Mouse (Mus musculus): ENCODE data around the gene Diexf. TPM values are rescaled to one million over a fixed set of nuclear protein-coding genes. Genes with fewer than 3 reads are reported as not detected.

Diexf gene
- polyA plus RNA-seq, 1 experiment = 406 TPM

DNA sequence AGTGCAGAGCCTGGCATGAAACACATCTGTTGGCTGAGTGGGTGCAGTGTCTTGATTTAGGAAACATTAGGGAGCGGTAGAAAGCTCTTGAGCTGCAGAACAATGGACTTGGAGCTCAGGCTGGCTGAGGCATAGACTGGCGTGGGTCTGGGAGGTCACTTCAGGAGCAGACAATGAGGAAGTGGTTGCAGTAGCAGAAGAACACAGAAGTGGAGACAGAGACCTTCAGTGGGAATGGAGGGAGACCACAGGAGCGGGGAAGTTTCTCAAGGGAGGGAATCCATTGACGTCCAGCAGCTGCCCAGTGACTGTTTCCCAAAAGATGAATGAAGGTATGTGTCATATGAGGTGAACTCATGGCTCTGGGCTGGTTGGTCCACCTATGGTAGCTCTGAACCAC lies 15.0 kb upstream of the Diexf start:
- H3K4me1 ChIP-seq (ENCODE audit: control insufficient read depth, insufficient read depth, low read length) = no peaks in the 10 kb centered on the region
- no peak for TF ChIP-seq CTCF (IDR thresholded peaks at IDR 0.05; ENCODE audit: insufficient read depth, low read depth, low read length)
- no peak for TF ChIP-seq POLR2A (IDR thresholded peaks at IDR 0.05; ENCODE audit: insufficient read depth, low read depth, low read length)
- H3K4me3 ChIP-seq (ENCODE audit: insufficient read depth, low read depth, low read length) = no peak overlapping the region
- H3K27ac ChIP-seq (ENCODE audit: insufficient read depth, low read depth, low read length) = no peak overlapping the region
- 83% methylated on average over 4 of the region's 4 CpGs for WGBS

DNA sequence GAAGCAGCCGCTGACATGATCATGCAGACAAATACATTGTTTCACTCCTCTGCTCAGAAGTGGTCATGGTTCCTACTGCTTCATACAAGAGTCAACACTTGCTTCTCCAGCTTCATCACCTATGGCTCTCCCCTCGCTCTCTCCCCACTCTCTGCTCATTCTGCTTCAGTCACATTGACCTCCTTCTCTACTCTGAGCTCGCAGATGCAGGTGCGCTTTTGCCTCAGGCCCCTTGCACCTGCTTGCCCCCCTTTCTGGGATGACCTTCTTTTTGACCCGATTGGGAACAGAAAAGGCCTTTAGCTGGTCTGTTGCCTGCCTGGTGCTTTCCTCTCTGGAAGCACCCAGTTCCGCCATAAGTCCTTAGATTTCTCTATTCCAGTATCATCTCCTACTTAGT lies 14.4 kb upstream of the Diexf start:
- Histone ChIP-seq H3K27ac (ENCODE audit: insufficient read depth, low read depth, low read length) (no peak overlapping the region), H3K4me1 (ENCODE audit: control insufficient read depth, insufficient read depth, low read length) (no peaks in the 10 kb centered on the region), H3K4me3 (ENCODE audit: insufficient read depth, low read depth, low read length) (no peak overlapping the region)
- 94% methylated on average over 6 of the region's 6 CpGs for WGBS
- TF ChIP-seq CTCF (IDR thresholded peaks at IDR 0.05; ENCODE audit: insufficient read depth, low read depth, low read length) = no peak
- TF ChIP-seq POLR2A (IDR thresholded peaks at IDR 0.05; ENCODE audit: insufficient read depth, low read depth, low read length) = no peak

DNA sequence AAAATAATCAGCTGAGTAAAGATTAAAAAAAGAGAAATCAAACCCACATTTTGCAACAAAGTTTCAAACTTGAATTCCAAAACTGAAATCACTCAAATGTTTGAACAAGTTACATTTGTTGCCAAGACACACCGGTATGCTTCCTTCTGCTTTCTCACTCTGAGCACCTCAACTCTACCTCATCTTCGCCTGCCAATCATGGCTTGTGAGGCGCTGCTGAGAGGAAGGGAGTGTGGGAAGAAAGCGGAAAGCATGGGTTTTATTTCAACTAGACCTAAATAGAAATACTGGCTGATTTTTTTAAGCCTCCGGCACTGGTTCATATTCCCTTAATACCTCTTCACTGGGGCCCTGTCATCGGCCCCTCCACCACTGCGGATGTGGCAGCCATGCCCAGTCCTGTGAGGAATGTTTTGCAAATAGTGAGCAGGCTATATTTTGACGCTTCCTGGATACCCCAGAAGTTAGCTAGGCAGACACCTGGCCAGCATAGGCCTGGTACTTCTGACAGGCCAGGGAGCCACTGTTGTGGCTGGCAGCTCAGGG lies 12.5 kb upstream of the Diexf start:
- H3K27ac ChIP-seq (ENCODE audit: insufficient read depth, low read depth, low read length) = no peak overlapping the region
- WGBS = 90% methylated on average over 8 of the region's 8 CpGs

DNA sequence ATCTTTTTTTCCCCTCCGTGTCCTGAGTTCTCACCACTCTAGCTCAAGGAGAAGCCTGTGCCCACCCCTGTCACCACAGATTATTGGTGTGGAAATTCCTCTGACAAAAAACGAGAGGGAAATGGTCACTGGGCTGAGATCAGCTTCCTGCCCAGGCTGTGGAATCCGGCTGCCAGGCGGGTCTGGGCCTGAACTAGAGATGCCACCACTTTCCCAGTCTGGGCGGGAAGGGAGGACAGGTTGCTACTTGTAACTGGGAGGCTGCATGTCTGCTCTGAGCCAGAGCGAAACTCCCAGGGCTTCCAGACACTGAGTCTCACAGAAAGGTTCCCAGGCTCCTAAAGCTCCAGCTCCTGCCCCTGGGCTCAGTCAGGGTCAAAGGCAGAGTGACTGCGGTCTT lies 11.0 kb upstream of the Diexf start:
- H3K27ac ChIP-seq (ENCODE audit: insufficient read depth, low read depth, low read length) = no peak overlapping the region
- TF ChIP-seq CTCF (IDR thresholded peaks at IDR 0.05; ENCODE audit: insufficient read depth, low read depth, low read length) = no peak
- no peak for TF ChIP-seq POLR2A (IDR thresholded peaks at IDR 0.05; ENCODE audit: insufficient read depth, low read depth, low read length)
- 83% methylated on average over 7 of the region's 7 CpGs for WGBS
- H3K4me1 ChIP-seq (ENCODE audit: control insufficient read depth, insufficient read depth, low read length) = no peaks in the 10 kb centered on the region
- H3K4me3 ChIP-seq (ENCODE audit: insufficient read depth, low read depth, low read length) = no peak overlapping the region

More for the DNA sequence above, 12.5 kb upstream of the Diexf start:
- no peak for TF ChIP-seq POLR2A (IDR thresholded peaks at IDR 0.05; ENCODE audit: insufficient read depth, low read depth, low read length)
- TF ChIP-seq CTCF (IDR thresholded peaks at IDR 0.05; ENCODE audit: insufficient read depth, low read depth, low read length) = no peak
- Histone ChIP-seq H3K4me1 (ENCODE audit: control insufficient read depth, insufficient read depth, low read length) (no peaks in the 10 kb centered on the region), H3K4me3 (ENCODE audit: insufficient read depth, low read depth, low read length) (no peak overlapping the region)

DNA sequence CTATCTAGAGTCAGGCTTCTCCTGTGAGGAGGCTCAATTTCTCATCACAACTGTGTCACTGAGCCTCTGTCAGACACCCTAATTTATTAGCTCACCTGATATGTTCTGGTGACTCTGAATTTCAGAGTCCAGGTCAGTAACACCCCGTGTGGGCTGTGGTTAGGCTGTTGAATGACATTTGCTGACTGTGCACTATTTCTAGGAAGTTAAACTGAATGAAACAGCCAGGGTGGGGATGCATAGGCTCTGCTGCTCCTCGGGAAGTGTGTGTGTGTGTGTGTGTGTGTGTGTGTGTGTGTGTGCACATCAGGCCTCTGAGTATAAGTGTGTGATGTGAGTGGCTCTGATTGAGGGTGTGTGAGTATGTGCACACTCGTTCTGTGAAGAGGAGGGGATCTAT lies 8.6 kb upstream of the Diexf start:
- 47% methylated on average over 3 of the region's 3 CpGs for WGBS
- TF ChIP-seq CTCF (IDR thresholded peaks at IDR 0.05; ENCODE audit: insufficient read depth, low read depth, low read length) (no peak), POLR2A (IDR thresholded peaks at IDR 0.05; ENCODE audit: insufficient read depth, low read depth, low read length) (no peak)

DNA sequence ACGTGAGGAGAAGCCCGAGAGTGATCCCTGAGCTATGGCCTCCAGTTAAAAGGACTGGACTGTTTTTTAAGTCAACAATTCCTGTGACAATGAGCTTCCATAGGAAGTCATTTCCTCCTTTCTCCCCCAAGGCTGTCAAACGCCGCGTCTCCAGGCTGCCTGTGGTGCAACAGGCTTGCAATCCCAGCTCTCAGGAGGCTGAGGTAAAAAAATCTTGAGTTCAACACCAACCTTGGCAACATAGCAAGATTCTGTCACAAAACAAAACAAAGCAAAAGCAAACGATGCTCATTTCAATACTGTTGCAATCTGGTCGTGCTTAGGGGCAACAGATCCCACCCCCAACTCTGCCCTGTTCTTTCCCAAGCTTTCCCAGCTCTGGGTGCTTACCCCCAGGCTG lies 8.0 kb upstream of the Diexf start:
- no peak overlapping the region for H3K4me3 ChIP-seq (ENCODE audit: insufficient read depth, low read depth, low read length)
- H3K27ac ChIP-seq (ENCODE audit: insufficient read depth, low read depth, low read length) = no peak overlapping the region
- no peak for TF ChIP-seq CTCF (IDR thresholded peaks at IDR 0.05; ENCODE audit: insufficient read depth, low read depth, low read length)
- TF ChIP-seq POLR2A (IDR thresholded peaks at IDR 0.05; ENCODE audit: insufficient read depth, low read depth, low read length) = no peak
- H3K4me1 ChIP-seq (ENCODE audit: control insufficient read depth, insufficient read depth, low read length) = no peaks in the 10 kb centered on the region
- 33% methylated on average over 7 of the region's 7 CpGs for WGBS

More for the DNA sequence above, 8.6 kb upstream of the Diexf start:
- Histone ChIP-seq H3K4me3 (ENCODE audit: insufficient read depth, low read depth, low read length) (no peak overlapping the region), H3K27ac (ENCODE audit: insufficient read depth, low read depth, low read length) (no peak overlapping the region), H3K4me1 (ENCODE audit: control insufficient read depth, insufficient read depth, low read length) (no peaks in the 10 kb centered on the region)

DNA sequence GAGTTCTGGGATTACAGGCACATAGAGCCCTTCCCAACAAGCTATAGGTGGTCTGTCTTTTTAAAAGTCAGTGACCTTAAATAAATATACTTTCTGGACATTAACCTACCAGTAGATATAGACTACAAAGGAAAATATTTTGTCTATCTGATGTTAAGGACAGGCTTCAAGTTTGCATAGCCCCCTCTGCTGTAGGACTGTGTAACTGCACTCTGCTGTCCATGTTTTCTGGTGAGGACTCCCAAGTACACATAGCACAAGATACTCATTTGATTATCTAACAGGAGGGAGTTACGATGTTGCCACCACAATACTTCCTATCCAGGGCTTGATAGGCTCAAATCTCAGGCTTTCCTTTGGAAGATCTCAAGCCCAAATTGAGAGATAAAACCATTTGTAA lies 3.7 kb upstream of the Diexf start:
- 90% methylated on average over 1 of the region's 1 CpGs for WGBS
- Histone ChIP-seq H3K4me3 (ENCODE audit: insufficient read depth, low read depth, low read length) (no peak overlapping the region), H3K4me1 (ENCODE audit: control insufficient read depth, insufficient read depth, low read length) (0 out of 2 replicates have a peak, but pooled peaks cover 3% of the 10 kb centered on the region), H3K27ac (ENCODE audit: insufficient read depth, low read depth, low read length) (no peak overlapping the region)
- TF ChIP-seq CTCF (IDR thresholded peaks at IDR 0.05; ENCODE audit: insufficient read depth, low read depth, low read length) (no peak), POLR2A (IDR thresholded peaks at IDR 0.05; ENCODE audit: insufficient read depth, low read depth, low read length) (no peak)

DNA sequence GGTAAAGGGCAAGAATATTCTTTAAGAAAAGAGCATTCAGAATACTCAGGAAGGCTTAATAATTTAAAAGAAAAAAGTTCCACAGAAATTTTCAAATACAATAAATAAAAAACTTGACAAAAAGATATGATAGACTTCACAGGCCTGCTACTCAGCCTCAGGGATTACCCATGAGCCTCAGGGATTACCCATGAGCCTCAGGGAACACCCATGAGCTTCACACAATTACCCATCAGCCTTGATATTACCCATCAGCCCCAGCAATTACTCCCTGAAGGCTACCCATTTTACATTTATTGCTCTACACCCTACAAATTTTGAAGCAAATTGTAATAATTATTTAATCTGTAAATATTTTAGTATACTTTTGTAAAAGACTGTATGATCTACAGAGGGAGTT lies 2.3 kb upstream of the Diexf start:
- Histone ChIP-seq H3K4me3 (ENCODE audit: insufficient read depth, low read depth, low read length) (no peak overlapping the region), H3K4me1 (ENCODE audit: control insufficient read depth, insufficient read depth, low read length) (peaks cover 7% of the 10 kb centered on the region; the same call in 1 of the 2 replicates), H3K27ac (ENCODE audit: insufficient read depth, low read depth, low read length) (no peak overlapping the region)
- TF ChIP-seq CTCF (IDR thresholded peaks at IDR 0.05; ENCODE audit: insufficient read depth, low read depth, low read length) (no peak), POLR2A (IDR thresholded peaks at IDR 0.05; ENCODE audit: insufficient read depth, low read depth, low read length) (no peak)

DNA sequence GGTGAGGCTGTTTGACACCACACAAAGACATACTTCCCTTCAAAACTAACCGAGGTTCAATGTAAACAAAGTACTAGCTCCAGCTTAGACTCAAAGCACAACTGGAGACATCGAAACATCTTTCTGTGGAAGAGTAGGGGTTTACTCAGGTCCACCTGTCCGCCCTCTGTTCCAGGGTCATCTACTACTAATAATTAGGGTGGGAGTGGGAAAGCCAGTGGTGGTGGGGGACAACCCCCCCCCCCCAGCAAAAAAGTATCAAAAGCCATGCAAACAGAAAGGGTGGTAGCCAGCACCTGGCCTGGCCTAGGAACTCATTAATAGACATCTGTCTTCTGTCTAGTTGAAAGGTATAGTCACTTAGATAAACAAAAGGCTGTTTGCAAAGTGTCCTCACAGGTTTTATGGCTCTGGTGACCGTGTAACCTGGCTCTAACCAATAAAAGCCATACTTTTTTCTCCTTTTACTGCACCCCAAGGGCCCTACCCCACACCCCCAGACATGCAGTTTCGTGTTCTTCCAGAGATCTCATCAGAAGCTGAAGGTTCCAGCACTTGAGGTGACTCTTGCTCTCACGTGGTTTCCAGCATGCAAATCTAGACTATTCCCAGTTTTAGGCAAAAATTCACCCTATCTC lies 1.4 kb upstream of the Diexf start:
- H3K4me1 ChIP-seq (ENCODE audit: control insufficient read depth, insufficient read depth, low read length) = peaks cover 7% of the 10 kb centered on the region; the same call in 1 of the 2 replicates
- TF ChIP-seq CTCF (IDR thresholded peaks at IDR 0.05; ENCODE audit: insufficient read depth, low read depth, low read length) (no peak), POLR2A (IDR thresholded peaks at IDR 0.05; ENCODE audit: insufficient read depth, low read depth, low read length) (no peak)
- WGBS = 88% methylated on average over 6 of the region's 6 CpGs
- no peak overlapping the region for H3K4me3 ChIP-seq (ENCODE audit: insufficient read depth, low read depth, low read length)
- H3K27ac ChIP-seq (ENCODE audit: insufficient read depth, low read depth, low read length) = no peak overlapping the region

Data from olfactory bulb, adult 2 months (tissue).